Mouse (Mus musculus) midbrain, embryonic 14.5 days (tissue): ENCODE results near the gene Erich6. TPM values are rescaled to one million over a fixed set of nuclear protein-coding genes. Genes with fewer than 3 reads are reported as not detected.

ENCODE experiments used
- ATAC-seq: fragments of 200-750 bp; cut with Nextera tagmentation; 2 replicates; pipeline ENCODE4 v1.8.0; 2017; ENCODE audit warnings: moderate number of reproducible peaks, moderate library complexity; ENCODE audit not compliant: low FRiP score, low TSS enrichment
- DNase-seq: peaks from one replicate; pipeline ENCODE4 v3.0.0-alpha.2; 2015
- H3K27ac ChIP-seq: fragments of 300-500 bp; sonication (generic); replicated peaks from 2 replicates; pipeline ENCODE4 v1.5.1; 2014; ENCODE audit warnings: mild to moderate bottlenecking, low read depth, low read length, moderate library complexity
- H3K27me3 ChIP-seq: fragments of 300-500 bp; sonication (generic); 2 replicates; pipeline ENCODE4 v1.6.1; 2014; ENCODE audit warnings: low read length, control low read depth, mixed read lengths; ENCODE audit not compliant: control insufficient read depth, insufficient read depth
- H3K36me3 ChIP-seq: fragments of 300-500 bp; sonication (generic); 2 replicates; pipeline ENCODE4 v1.6.1; 2014; ENCODE audit warnings: low read length, control low read depth; ENCODE audit not compliant: control insufficient read depth, insufficient read depth
- H3K4me1 ChIP-seq: fragments of 300-500 bp; sonication (generic); 2 replicates; pipeline ENCODE4 v1.6.1; 2014; ENCODE audit warnings: mild to moderate bottlenecking, antibody characterized with exemption, low read length, control low read depth; ENCODE audit not compliant: control insufficient read depth, insufficient read depth
- H3K4me2 ChIP-seq: fragments of 300-500 bp; sonication (generic); 2 replicates; pipeline ENCODE4 v1.6.1; 2014; ENCODE audit warnings: mild to moderate bottlenecking, low read length, moderate library complexity
- H3K4me3 ChIP-seq: fragments of 300-500 bp; sonication (generic); replicated peaks from 2 replicates; pipeline ENCODE4 v1.5.1; 2014; ENCODE audit warnings: low read depth, low read length
- H3K9ac ChIP-seq: fragments of 300-500 bp; sonication (generic); replicated peaks from 2 replicates; pipeline ENCODE4 v1.6.1; 2014; ENCODE audit warnings: mild to moderate bottlenecking, low read length, moderate library complexity
- H3K9me3 ChIP-seq: fragments of 300-500 bp; sonication (generic); 2 replicates; pipeline ENCODE4 v1.6.1; 2016; ENCODE audit warnings: low read length, control low read depth, mixed read lengths; ENCODE audit not compliant: control insufficient read depth
- WGBS: fragments of 180-500 bp; shearing (Covaris S2); extraction: QIAGEN DNeasy Blood & Tissue Kit; methylation state at CpG from one replicate; pipeline ENCODE4 v1.1.7; 2014; 5-methylcytosine and 5-hydroxymethylcytosine counted together
- polyA plus RNA-seq: library from polyadenylated mRNA; unstranded; fragments of >200 nt; fragmentation: Nextera tagmentation; extraction: Ambion mirVana; gene quantifications from 2 replicates; pipeline ENCODE4 v1.2.1, GENCODE M21; 2014

Gene Erich6
- polyA plus RNA-seq, result 0.23 and 0.41 TPM in 2 replicates

- ATAC-seq, result peak; percentile 77
- no peaks in the 10 kb centered on the region for H3K9me3 ChIP-seq
- no peaks in the 10 kb centered on the region for H3K36me3 ChIP-seq
- DNase-seq, result peak; percentile 75
- H3K27me3 ChIP-seq, result no peaks in the 10 kb centered on the region
- H3K9ac ChIP-seq, result peak within 1 kb of the TSS; percentile 61
- under 1% methylated on average over 34 of the region's 34 CpGs for WGBS
- H3K27ac ChIP-seq, result 0 out of 2 replicates have a peak within 1 kb of the TSS, but pooled peaks have one; percentile 32
- peak within 1 kb of the TSS; percentile 45 for H3K4me3 ChIP-seq
- peak within 1 kb of the TSS; percentile 90 for H3K4me2 ChIP-seq
- no peaks in the 10 kb centered on the region for H3K4me1 ChIP-seq
Measured at GRCm38 (mm10) chr3:58636406-58637295, at the start of gene Erich6. Erich6 (minus strand) TSS chr3:58637207.

GRCm38 (mm10) chr3:58686206-58686921, 49.4 kb upstream of the Erich6 start:
- no peaks in the 10 kb centered on the region for H3K36me3 ChIP-seq
- H3K4me2 ChIP-seq, result no peak overlapping the region
- no peaks in the 10 kb centered on the region for H3K9me3 ChIP-seq
- no peak for DNase-seq
- peaks cover 13% of the 10 kb centered on the region; the same call in 1 of the 2 replicates for H3K4me1 ChIP-seq
- no peak for ATAC-seq
- no peak overlapping the region for H3K4me3 ChIP-seq
- H3K27ac ChIP-seq, result no peak overlapping the region
- H3K27me3 ChIP-seq, result peaks cover 3% of the 10 kb centered on the region; the same call in 1 of the 2 replicates
- 91% methylated on average over 7 of the region's 7 CpGs for WGBS
- no peak overlapping the region for H3K9ac ChIP-seq

GRCm38 (mm10) chr3:58685396-58685795, 48.4 kb upstream of the Erich6 start:
- H3K4me2 ChIP-seq, result no peak overlapping the region
- ATAC-seq (no peak), DNase-seq (no peak)
- no peak overlapping the region for H3K9ac ChIP-seq
- peaks cover 11% of the 10 kb centered on the region; the same call in 1 of the 2 replicates for H3K4me1 ChIP-seq
- H3K4me3 ChIP-seq, result no peak overlapping the region
- peaks cover 3% of the 10 kb centered on the region; the same call in 1 of the 2 replicates for H3K27me3 ChIP-seq
- no peaks in the 10 kb centered on the region for H3K9me3 ChIP-seq
- no peaks in the 10 kb centered on the region for H3K36me3 ChIP-seq
- 96% methylated on average over 3 of the region's 3 CpGs for WGBS
- H3K27ac ChIP-seq, result no peak overlapping the region

GRCm38 (mm10) chr3:58683346-58683745, 46.3 kb upstream of the Erich6 start:
- DNase-seq, result no peak
- Histone ChIP-seq H3K4me3 (no peak overlapping the region), H3K27me3 (no peaks in the 10 kb centered on the region), H3K4me2 (no peak overlapping the region), H3K27ac (no peak overlapping the region), H3K9me3 (no peaks in the 10 kb centered on the region), H3K36me3 (no peaks in the 10 kb centered on the region), H3K4me1 (peaks cover 11% of the 10 kb centered on the region; the same call in 1 of the 2 replicates), H3K9ac (no peak overlapping the region)
- WGBS, result 89% methylated on average over 7 of the region's 7 CpGs
- no peak for ATAC-seq

DNA sequence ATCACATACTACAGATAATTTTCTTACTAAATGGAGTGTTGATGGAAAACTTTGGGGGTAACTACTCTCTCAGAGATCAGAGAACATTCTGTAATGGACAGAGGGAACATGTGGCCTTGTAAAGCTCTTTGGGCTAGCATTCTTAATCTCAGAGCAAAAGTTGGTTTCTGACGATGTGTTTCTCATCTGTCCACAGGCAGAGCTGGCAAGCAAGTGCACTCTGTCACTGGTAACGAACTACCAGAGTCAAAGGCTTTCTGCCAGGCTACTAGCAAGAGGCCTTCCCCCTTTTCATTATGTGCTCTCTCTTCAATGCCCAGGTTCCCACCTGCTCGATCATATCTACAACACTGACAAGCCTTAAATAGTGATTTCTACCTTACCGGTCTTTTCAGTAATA, 45.3 kb upstream of the Erich6 start:
- Histone ChIP-seq H3K27ac (no peak overlapping the region), H3K4me2 (no peak overlapping the region), H3K9ac (no peak overlapping the region), H3K27me3 (no peaks in the 10 kb centered on the region), H3K9me3 (no peaks in the 10 kb centered on the region), H3K4me1 (peaks cover 15% of the 10 kb centered on the region; the same call in 1 of the 2 replicates), H3K4me3 (no peak overlapping the region), H3K36me3 (no peaks in the 10 kb centered on the region)
- WGBS, result 77% methylated on average over 4 of the region's 4 CpGs
- no peak for ATAC-seq
- no peak for DNase-seq

DNA sequence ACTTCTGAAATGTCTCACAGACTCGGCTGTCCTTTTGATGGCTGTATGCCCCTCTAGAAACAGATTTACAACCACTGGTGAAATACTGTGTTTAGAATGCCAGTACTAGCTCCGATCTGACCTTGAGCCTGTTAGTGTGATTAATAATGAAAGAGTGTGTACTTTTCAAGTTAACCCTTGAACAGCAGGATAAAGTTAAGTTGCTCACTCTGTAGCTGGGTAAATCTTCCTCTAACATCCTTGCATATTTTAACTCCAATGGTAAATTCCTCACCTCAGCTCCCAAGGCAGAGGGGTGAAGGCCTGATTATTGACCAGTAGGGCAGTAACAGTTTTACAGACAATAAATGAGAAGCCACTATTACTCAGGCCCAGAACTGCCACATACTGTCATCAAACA, 44.8 kb upstream of the Erich6 start:
- Histone ChIP-seq H3K4me2 (no peak overlapping the region), H3K9me3 (no peaks in the 10 kb centered on the region), H3K27me3 (no peaks in the 10 kb centered on the region), H3K36me3 (no peaks in the 10 kb centered on the region), H3K4me1 (peaks cover 16% of the 10 kb centered on the region; the same call in 1 of the 2 replicates), H3K4me3 (no peak overlapping the region), H3K9ac (no peak overlapping the region), H3K27ac (no peak overlapping the region)
- DNase-seq (no peak), ATAC-seq (no peak)
- WGBS, result 51% methylated on average over 2 of the region's 2 CpGs

DNA sequence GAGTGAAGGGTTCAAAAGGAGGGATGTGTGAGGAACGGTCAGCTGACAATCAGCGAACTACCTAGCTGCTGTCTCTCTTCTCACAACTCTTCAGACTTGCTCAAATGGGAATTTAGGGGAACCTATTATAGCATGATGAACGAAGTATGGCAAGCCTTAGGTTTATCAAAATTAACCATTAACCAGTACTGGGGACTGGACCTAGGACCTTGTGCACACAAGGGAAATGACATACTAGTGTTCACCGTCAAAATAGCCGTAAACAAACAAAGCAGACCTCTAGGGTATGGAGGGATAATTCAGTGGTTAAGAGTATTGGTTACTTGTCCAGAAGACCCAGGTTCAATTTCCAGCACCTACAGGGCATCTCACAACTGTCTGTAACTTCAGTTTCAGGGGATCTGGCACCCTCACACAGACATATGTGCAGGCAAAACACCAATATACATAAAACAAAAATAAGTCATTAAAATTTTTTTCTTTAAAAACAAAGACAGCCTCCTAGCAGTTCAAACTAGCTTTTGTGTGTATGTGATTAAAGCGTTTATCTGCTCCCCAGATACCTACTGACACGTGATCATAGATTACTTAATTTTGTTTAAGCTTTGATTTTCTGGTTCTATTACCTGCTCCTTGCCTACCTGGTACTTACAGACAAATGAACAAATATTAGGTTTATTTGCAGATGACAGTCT, 44.1 kb upstream of the Erich6 start:
- H3K27ac ChIP-seq, result no peak overlapping the region
- DNase-seq, result no peak
- no peak for ATAC-seq
- WGBS, result 91% methylated on average over 7 of the region's 7 CpGs
- no peaks in the 10 kb centered on the region; the same call in 1 of the 2 replicates for H3K36me3 ChIP-seq
- H3K4me1 ChIP-seq, result peaks cover 16% of the 10 kb centered on the region; the same call in 1 of the 2 replicates
- no peak overlapping the region for H3K4me3 ChIP-seq
- no peak overlapping the region for H3K4me2 ChIP-seq
- H3K27me3 ChIP-seq, result no peaks in the 10 kb centered on the region
- no peak overlapping the region for H3K9ac ChIP-seq
- no peaks in the 10 kb centered on the region for H3K9me3 ChIP-seq

DNA sequence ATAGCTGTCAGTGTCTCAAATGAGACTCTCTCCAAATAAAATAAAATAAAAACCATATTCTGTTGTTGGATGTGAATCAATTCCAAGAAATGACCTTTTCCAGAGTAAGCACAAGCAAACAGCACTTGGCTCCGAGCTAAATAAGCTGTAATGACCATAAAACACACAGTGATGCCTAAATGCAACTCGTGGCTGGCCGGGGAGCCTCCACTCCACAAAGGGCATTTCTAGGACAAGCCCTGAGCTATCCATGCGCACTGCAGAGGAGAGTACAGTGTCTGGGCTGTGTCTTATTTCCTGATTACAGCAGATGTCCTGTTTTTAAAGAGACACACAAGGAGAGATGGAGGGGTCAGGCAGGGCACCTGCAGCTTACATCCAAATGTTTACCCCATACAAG, 43.0 kb upstream of the Erich6 start:
- Histone ChIP-seq H3K9ac (0 out of 2 replicates have a peak overlapping the region, but pooled peaks have one; percentile 12), H3K27me3 (no peaks in the 10 kb centered on the region), H3K4me1 (peaks cover 16% of the 10 kb centered on the region; the same call in 1 of the 2 replicates), H3K36me3 (peaks cover 10% of the 10 kb centered on the region), H3K4me2 (no peak overlapping the region), H3K27ac (0 out of 2 replicates have a peak overlapping the region, but pooled peaks have one; percentile 8), H3K9me3 (no peaks in the 10 kb centered on the region), H3K4me3 (no peak overlapping the region)
- ATAC-seq (no peak), DNase-seq (no peak)
- 67% methylated on average over 4 of the region's 4 CpGs for WGBS
